Mouse (Mus musculus): ENCODE data around the gene Itga9. TPM values are rescaled to one million over a fixed set of nuclear protein-coding genes. Genes with fewer than 3 reads are reported as not detected.

The Itga9 gene
- polyA plus RNA-seq, 1 experiment from 2014 or later: 10.3 TPM

GRCm38 (mm10) chr9:118660259-118660658 lies 53.8 kb downstream of the Itga9 start:
- no peak for DNase-seq (ENCODE audit: low spot score)
- no peak for ATAC-seq (replicated peaks; ENCODE audit: insufficient number of reproducible peaks, low FRiP score, low TSS enrichment, low read depth)
- H3K27ac ChIP-seq (replicated peaks; ENCODE audit: low read depth, low read length): no peak overlapping the region

GRCm38 (mm10) chr9:118662026-118662425 lies 55.5 kb downstream of the Itga9 start:
- no peak overlapping the region for H3K4me3 ChIP-seq (ENCODE audit: low read depth, low read length)
- H3K27me3 ChIP-seq (ENCODE audit: control insufficient read depth, insufficient read depth, low read length): no peaks in the 10 kb centered on the region
- no peak for DNase-seq (ENCODE audit: low spot score)
- no peaks in the 10 kb centered on the region for H3K4me1 ChIP-seq (ENCODE audit: control insufficient read depth, insufficient read depth, low read length)
- H3K9ac ChIP-seq (replicated peaks; ENCODE audit: low read length): no peak overlapping the region
- ATAC-seq (replicated peaks; ENCODE audit: insufficient number of reproducible peaks, low FRiP score, low TSS enrichment, low read depth): no peak
- H3K27ac ChIP-seq (replicated peaks; ENCODE audit: low read depth, low read length): no peak overlapping the region
- H3K9me3 ChIP-seq (replicated peaks; ENCODE audit: control insufficient read depth, low read length): no peaks in the 10 kb centered on the region
- WGBS: 94% methylated on average over 8 of the region's 8 CpGs
- H3K36me3 ChIP-seq (replicated peaks; ENCODE audit: control insufficient read depth, insufficient read depth, low read depth, low read length): peaks cover 7% of the 10 kb centered on the region
- no peak overlapping the region for H3K4me2 ChIP-seq (ENCODE audit: low read depth, low read length)

More at GRCm38 (mm10) chr9:118660259-118660658, 53.8 kb downstream of the Itga9 start:
- Histone ChIP-seq H3K9me3 (replicated peaks; ENCODE audit: control insufficient read depth, low read length) (no peaks in the 10 kb centered on the region), H3K4me1 (ENCODE audit: control insufficient read depth, insufficient read depth, low read length) (no peaks in the 10 kb centered on the region), H3K27me3 (ENCODE audit: control insufficient read depth, insufficient read depth, low read length) (no peaks in the 10 kb centered on the region), H3K36me3 (replicated peaks; ENCODE audit: control insufficient read depth, insufficient read depth, low read depth, low read length) (peaks cover 7% of the 10 kb centered on the region), H3K9ac (replicated peaks; ENCODE audit: low read length) (no peak overlapping the region), H3K4me3 (ENCODE audit: low read depth, low read length) (no peak overlapping the region), H3K4me2 (ENCODE audit: low read depth, low read length) (no peak overlapping the region)
- WGBS: 66% methylated on average over 7 of the region's 7 CpGs

- DNase-seq (ENCODE audit: low spot score): no peak
Observed at GRCm38 (mm10) chr9:118662476-118662875, 56.0 kb downstream of the Itga9 start.

GRCm38 (mm10) chr9:118663938-118664337 lies 57.4 kb downstream of the Itga9 start:
- Histone ChIP-seq H3K36me3 (replicated peaks; ENCODE audit: control insufficient read depth, insufficient read depth, low read depth, low read length) (peaks cover 7% of the 10 kb centered on the region), H3K27ac (replicated peaks; ENCODE audit: low read depth, low read length) (no peak overlapping the region), H3K9me3 (replicated peaks; ENCODE audit: control insufficient read depth, low read length) (no peaks in the 10 kb centered on the region), H3K9ac (replicated peaks; ENCODE audit: low read length) (no peak overlapping the region), H3K27me3 (ENCODE audit: control insufficient read depth, insufficient read depth, low read length) (no peaks in the 10 kb centered on the region), H3K4me3 (ENCODE audit: low read depth, low read length) (no peak overlapping the region), H3K4me2 (ENCODE audit: low read depth, low read length) (no peak overlapping the region), H3K4me1 (ENCODE audit: control insufficient read depth, insufficient read depth, low read length) (no peaks in the 10 kb centered on the region)
- ATAC-seq (replicated peaks; ENCODE audit: insufficient number of reproducible peaks, low FRiP score, low TSS enrichment, low read depth) (no peak), DNase-seq (ENCODE audit: low spot score) (no peak)
- WGBS: 75% methylated on average over 6 of the region's 6 CpGs

More at GRCm38 (mm10) chr9:118662476-118662875, 56.0 kb downstream of the Itga9 start:
- ATAC-seq (replicated peaks; ENCODE audit: insufficient number of reproducible peaks, low FRiP score, low TSS enrichment, low read depth): no peak
- 94% methylated on average over 10 of the region's 10 CpGs for WGBS
- peaks cover 7% of the 10 kb centered on the region for H3K36me3 ChIP-seq (replicated peaks; ENCODE audit: control insufficient read depth, insufficient read depth, low read depth, low read length)
- H3K9ac ChIP-seq (replicated peaks; ENCODE audit: low read length): no peak overlapping the region
- H3K4me3 ChIP-seq (ENCODE audit: low read depth, low read length): no peak overlapping the region
- no peaks in the 10 kb centered on the region for H3K9me3 ChIP-seq (replicated peaks; ENCODE audit: control insufficient read depth, low read length)
- H3K27me3 ChIP-seq (ENCODE audit: control insufficient read depth, insufficient read depth, low read length): no peaks in the 10 kb centered on the region
- H3K4me1 ChIP-seq (ENCODE audit: control insufficient read depth, insufficient read depth, low read length): no peaks in the 10 kb centered on the region
- no peak overlapping the region for H3K4me2 ChIP-seq (ENCODE audit: low read depth, low read length)
- H3K27ac ChIP-seq (replicated peaks; ENCODE audit: low read depth, low read length): no peak overlapping the region

- Histone ChIP-seq H3K27ac (replicated peaks; ENCODE audit: low read depth, low read length) (no peak overlapping the region), H3K9me3 (replicated peaks; ENCODE audit: control insufficient read depth, low read length) (no peaks in the 10 kb centered on the region), H3K27me3 (ENCODE audit: control insufficient read depth, insufficient read depth, low read length) (no peaks in the 10 kb centered on the region), H3K4me2 (ENCODE audit: low read depth, low read length) (no peak overlapping the region), H3K4me3 (ENCODE audit: low read depth, low read length) (no peak overlapping the region), H3K4me1 (ENCODE audit: control insufficient read depth, insufficient read depth, low read length) (no peaks in the 10 kb centered on the region), H3K9ac (replicated peaks; ENCODE audit: low read length) (no peak overlapping the region), H3K36me3 (replicated peaks; ENCODE audit: control insufficient read depth, insufficient read depth, low read depth, low read length) (peaks cover 7% of the 10 kb centered on the region)
- DNase-seq (ENCODE audit: low spot score): no peak
- WGBS: 83% methylated on average over 3 of the region's 3 CpGs
- ATAC-seq (replicated peaks; ENCODE audit: insufficient number of reproducible peaks, low FRiP score, low TSS enrichment, low read depth): no peak
Observed at GRCm38 (mm10) chr9:118666069-118666468, 59.6 kb downstream of the Itga9 start.

- no peak overlapping the region for H3K27ac ChIP-seq (replicated peaks; ENCODE audit: low read depth, low read length)
- H3K9me3 ChIP-seq (replicated peaks; ENCODE audit: control insufficient read depth, low read length): no peaks in the 10 kb centered on the region
- H3K4me2 ChIP-seq (ENCODE audit: low read depth, low read length): no peak overlapping the region
- no peak for ATAC-seq (replicated peaks; ENCODE audit: insufficient number of reproducible peaks, low FRiP score, low TSS enrichment, low read depth)
- no peak overlapping the region for H3K9ac ChIP-seq (replicated peaks; ENCODE audit: low read length)
- H3K27me3 ChIP-seq (ENCODE audit: control insufficient read depth, insufficient read depth, low read length): no peaks in the 10 kb centered on the region
- no peak for DNase-seq (ENCODE audit: low spot score)
- H3K4me3 ChIP-seq (ENCODE audit: low read depth, low read length): no peak overlapping the region
- WGBS: 88% methylated on average over 3 of the region's 3 CpGs
- no peaks in the 10 kb centered on the region for H3K4me1 ChIP-seq (ENCODE audit: control insufficient read depth, insufficient read depth, low read length)
- H3K36me3 ChIP-seq (replicated peaks; ENCODE audit: control insufficient read depth, insufficient read depth, low read depth, low read length): no peaks in the 10 kb centered on the region; the same call in 1 of the 2 replicates
Observed at GRCm38 (mm10) chr9:118669696-118670095, 63.2 kb downstream of the Itga9 start.

- H3K9me3 ChIP-seq (replicated peaks; ENCODE audit: control insufficient read depth, low read length): no peaks in the 10 kb centered on the region
- H3K4me2 ChIP-seq (ENCODE audit: low read depth, low read length): no peak overlapping the region
- DNase-seq (ENCODE audit: low spot score): no peak
- no peaks in the 10 kb centered on the region for H3K27me3 ChIP-seq (ENCODE audit: control insufficient read depth, insufficient read depth, low read length)
- H3K27ac ChIP-seq (replicated peaks; ENCODE audit: low read depth, low read length): no peak overlapping the region
- H3K4me3 ChIP-seq (ENCODE audit: low read depth, low read length): no peak overlapping the region
- WGBS: 79% methylated on average over 12 of the region's 12 CpGs
- H3K36me3 ChIP-seq (replicated peaks; ENCODE audit: control insufficient read depth, insufficient read depth, low read depth, low read length): no peaks in the 10 kb centered on the region
- H3K4me1 ChIP-seq (ENCODE audit: control insufficient read depth, insufficient read depth, low read length): peaks cover 15% of the 10 kb centered on the region
- no peak for ATAC-seq (replicated peaks; ENCODE audit: insufficient number of reproducible peaks, low FRiP score, low TSS enrichment, low read depth)
- no peak overlapping the region for H3K9ac ChIP-seq (replicated peaks; ENCODE audit: low read length)
Observed at GRCm38 (mm10) chr9:118674277-118674676, 67.8 kb downstream of the Itga9 start.

- H3K36me3 ChIP-seq (replicated peaks; ENCODE audit: control insufficient read depth, insufficient read depth, low read depth, low read length): no peaks in the 10 kb centered on the region
Observed at GRCm38 (mm10) chr9:118674761-118675160, 68.3 kb downstream of the Itga9 start.

More at GRCm38 (mm10) chr9:118674761-118675160, 68.3 kb downstream of the Itga9 start:
- Histone ChIP-seq H3K9ac (replicated peaks; ENCODE audit: low read length) (no peak overlapping the region), H3K9me3 (replicated peaks; ENCODE audit: control insufficient read depth, low read length) (no peaks in the 10 kb centered on the region), H3K4me2 (ENCODE audit: low read depth, low read length) (no peak overlapping the region), H3K27ac (replicated peaks; ENCODE audit: low read depth, low read length) (no peak overlapping the region), H3K4me1 (ENCODE audit: control insufficient read depth, insufficient read depth, low read length) (peaks cover 15% of the 10 kb centered on the region), H3K4me3 (ENCODE audit: low read depth, low read length) (no peak overlapping the region), H3K27me3 (ENCODE audit: control insufficient read depth, insufficient read depth, low read length) (no peaks in the 10 kb centered on the region)
- DNase-seq (ENCODE audit: low spot score): peak; percentile 49
- no peak for ATAC-seq (replicated peaks; ENCODE audit: insufficient number of reproducible peaks, low FRiP score, low TSS enrichment, low read depth)
- WGBS: 93% methylated on average over 22 of the region's 22 CpGs
